Mouse (Mus musculus) G1E-ER4 (cell line): ENCODE data around the gene Pla2g12a. TPM values are rescaled to one million over a fixed set of nuclear protein-coding genes. Genes with fewer than 3 reads are reported as not detected.

Experiments
- GATA1 ChIP-seq: IDR thresholded peaks from one replicate; pipeline ENCODE4 v1.8.0; 2012; ENCODE audit warnings: low read length, inconsistent platforms
- polyA plus RNA-seq: library from polyadenylated mRNA; stranded (reverse); fragments of >175 nt; gene quantifications from 2 replicates; pipeline ENCODE4 v1.2.3, GENCODE M21; 2012

Pla2g12a gene
- polyA plus RNA-seq = 130 and 181 TPM in 2 replicates

DNA sequence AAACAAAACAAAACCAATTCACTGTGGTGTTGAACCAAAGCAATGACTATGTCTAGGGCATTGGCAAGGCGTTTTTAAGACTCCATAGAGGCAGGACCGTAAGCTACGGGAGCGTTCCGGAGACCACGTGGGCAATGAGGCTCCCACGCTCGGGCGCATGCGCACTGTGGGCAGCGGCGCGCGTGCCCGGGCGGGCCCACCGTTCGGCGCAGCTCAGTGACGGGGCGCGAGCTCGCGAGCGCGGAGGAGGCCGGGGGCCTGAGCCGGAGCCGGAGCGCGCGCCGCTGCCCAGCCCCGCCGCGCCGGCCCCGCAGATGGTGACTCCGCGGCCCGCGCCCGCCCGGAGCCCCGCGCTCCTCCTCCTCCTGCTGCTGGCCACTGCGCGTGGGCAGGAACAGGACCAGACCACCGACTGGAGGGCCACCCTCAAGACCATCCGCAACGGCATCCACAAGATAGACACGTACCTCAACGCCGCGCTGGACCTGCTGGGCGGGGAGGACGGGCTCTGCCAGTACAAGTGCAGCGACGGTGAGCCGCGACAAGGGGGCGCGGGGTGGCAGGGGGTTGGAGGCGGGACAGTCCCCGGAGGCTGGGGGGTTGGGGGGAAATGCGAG, at the start of gene Pla2g12a:
Pla2g12a (plus strand) TSS at position 202 of the 617 bp plus-strand sequence.
- no peak for TF ChIP-seq GATA1

- TF ChIP-seq GATA1 = no peak
Measured at GRCm38 (mm10) chr3:129830626-129831025, 47.8 kb upstream of the Pla2g12a start.

DNA sequence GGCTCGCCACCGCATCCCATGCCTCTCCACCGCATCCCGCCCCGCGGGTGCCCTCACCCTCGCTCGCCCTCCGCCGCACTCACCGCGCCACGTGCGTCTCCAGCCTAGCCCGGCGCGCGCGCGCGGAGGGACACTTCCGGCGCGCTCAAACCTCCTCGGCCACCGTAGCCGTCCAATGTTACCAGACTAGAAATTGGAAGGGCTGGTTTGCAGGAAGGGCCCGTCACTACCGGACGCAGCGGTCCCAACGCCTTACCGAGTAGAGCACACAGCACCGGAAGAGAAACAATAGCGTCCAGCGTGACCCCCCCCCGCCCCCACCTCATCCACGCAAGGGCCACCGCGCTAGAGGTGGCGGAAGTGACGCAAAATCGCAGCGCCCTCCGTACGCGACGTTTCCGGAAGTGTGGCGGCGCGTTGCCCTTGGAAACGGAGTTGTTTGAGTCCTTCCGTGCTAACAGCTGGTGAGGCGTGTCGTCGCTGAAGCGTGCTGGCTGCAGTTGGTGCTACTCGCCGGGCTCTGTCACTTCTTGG, 47.3 kb upstream of the Pla2g12a start, which contains the start of gene Gar1:
Gar1 (minus strand) TSS at position 362 of the 534 bp plus-strand sequence.
- no peak for TF ChIP-seq GATA1

- TF ChIP-seq GATA1 = no peak
Measured at GRCm38 (mm10) chr3:129835388-129835934, 42.9 kb upstream of the Pla2g12a start, which contains the start of gene Cfi. Gene Cfi (plus strand): TSS chr3:129835884.

DNA sequence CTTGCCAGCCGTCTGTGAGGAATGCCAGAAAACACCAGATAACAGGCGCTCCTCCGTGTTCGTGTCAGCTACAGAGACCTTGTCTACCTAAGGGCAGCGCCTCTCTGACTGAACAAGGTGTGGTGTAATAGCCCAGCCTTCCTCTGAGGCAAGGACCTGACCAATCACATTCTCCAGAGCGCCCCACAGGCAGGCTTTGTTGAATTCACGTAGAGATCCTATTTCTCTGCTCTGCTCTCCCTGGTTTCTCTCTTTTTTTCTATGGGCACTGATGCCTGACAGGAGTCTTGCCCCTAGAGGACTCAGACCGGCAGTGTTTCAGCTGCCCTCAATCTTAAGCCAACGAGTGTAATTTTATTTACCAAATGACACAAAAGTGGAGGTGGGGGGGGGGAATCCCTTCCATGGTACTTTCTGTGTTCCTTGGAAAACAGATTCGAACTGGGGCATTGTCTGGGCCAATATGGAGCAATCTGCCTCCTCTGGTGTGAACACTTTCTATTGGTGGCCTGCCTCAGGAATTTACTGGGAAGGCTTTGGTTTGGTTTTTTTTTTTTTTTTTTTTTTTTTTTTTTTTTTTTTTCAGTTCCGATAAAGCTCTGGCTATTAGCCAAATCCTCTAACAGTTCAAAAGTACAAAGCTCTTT, 42.2 kb upstream of the Pla2g12a start:
- TF ChIP-seq GATA1 = no peak

DNA sequence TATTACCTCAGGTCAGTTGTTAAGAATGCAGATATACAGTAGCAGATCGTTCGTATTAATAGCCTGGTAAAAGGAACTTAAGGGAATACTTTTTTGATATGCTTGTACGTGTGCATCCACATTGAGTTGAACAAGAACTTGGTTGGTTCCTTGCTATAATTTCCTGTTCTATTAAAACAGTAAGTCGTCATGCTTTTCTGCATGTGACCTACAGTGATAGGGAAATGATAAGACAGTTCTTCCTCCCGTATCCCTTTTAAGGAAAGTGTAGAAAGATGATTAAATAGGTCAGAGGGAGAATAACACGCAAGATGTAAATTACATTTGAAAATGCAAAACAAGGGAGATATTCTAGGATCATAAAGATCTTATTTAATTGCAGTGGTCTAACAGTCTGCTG, 41.4 kb upstream of the Pla2g12a start:
- TF ChIP-seq GATA1 = no peak

- no peak for TF ChIP-seq GATA1
Measured at GRCm38 (mm10) chr3:129838017-129838416, 40.4 kb upstream of the Pla2g12a start.

- TF ChIP-seq GATA1 = no peak
Measured at GRCm38 (mm10) chr3:129845868-129846267, 32.5 kb upstream of the Pla2g12a start.

GRCm38 (mm10) chr3:129846846-129847245, 31.6 kb upstream of the Pla2g12a start:
- TF ChIP-seq GATA1 = no peak

DNA sequence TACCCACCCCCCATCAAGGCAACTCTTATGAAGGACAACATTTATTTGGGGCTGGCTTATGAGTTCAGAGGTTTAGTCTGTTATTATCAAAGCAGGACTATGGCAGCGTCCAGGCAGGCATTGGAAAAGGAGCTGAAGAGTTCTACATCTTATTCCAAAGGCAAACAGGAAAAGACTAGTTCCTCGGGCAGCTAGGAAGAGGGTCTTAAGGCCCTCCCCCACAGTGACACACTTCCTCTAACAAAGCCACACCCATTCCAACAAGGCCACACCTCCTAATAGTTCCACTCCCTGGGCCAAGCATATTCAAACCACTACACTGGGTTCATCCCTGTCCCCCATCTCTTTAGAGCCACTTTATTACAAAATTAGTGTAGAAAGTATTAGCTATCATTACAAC, 15.8 kb upstream of the Pla2g12a start:
- no peak for TF ChIP-seq GATA1

- TF ChIP-seq GATA1 = no peak
Measured at GRCm38 (mm10) chr3:129863698-129864097, 14.7 kb upstream of the Pla2g12a start.

DNA sequence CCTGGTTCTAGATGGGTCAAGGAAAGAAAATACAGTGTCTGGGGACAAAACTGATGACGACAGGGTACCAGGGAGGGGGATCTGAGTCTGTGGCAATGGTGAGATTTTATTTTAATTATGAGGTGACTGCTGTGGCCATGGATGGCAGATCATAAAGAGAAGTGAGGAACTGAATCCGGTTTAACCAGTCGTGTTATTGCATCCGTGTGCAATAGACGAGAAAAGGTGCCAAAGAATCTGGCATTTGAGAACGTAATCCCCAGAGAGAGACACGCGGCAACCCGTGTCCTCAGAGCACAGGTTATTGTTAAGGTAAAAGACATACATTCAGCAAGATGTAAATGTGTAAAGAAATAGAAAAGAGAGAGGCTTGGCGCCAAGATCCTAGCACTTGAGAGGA, 1.1 kb upstream of the Pla2g12a start:
- no peak for TF ChIP-seq GATA1

DNA sequence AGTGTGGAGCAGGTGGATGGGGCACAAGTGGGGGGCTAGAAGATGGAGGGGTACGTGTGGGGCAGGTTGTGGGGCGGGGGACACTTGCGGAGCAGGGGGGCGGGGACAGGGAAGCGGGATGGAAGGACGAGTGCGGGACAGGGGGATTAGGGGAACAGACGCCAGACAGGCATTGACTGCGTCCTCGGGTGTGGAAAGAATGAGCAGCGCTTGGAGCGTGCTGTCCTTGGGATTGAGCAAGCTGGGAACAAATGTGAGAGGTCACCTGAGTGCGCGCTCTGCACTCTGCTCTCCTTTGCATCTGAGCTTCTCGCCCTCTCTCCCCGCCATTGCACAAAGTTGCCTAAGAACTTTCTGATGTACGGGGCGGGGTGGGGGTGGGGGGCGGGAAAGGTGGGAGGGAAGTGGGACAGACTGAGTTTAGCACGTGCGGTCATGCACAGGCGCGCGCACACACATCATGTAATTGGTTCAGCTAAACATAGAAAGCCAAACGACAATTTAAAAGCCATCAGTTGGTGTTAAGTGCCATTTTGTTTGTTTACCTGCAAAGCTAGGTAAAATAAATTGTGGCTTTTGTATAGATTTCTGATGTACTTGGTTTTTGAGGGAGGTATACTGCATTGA, 838 bp downstream of the Pla2g12a start:
- TF ChIP-seq GATA1 = no peak

- no peak for TF ChIP-seq GATA1
Measured at GRCm38 (mm10) chr3:129879913-129880312, 1.5 kb downstream of the Pla2g12a start.

GRCm38 (mm10) chr3:129880925-129881593, 2.7 kb downstream of the Pla2g12a start:
- TF ChIP-seq GATA1 = no peak
